Mouse (Mus musculus): ENCODE measurements around the gene Bloc1s1. TPM values are rescaled to one million over a fixed set of nuclear protein-coding genes. Genes with fewer than 3 reads are reported as not detected.
A peak's percentile ranks its signal among the peaks of the same experiment; 100 is the strongest.

The Bloc1s1 gene
- total RNA-seq, 2 experiments from 2014 or later: 187 to 198 TPM

- DNase-seq: no peak
These were observed 14.9 kb downstream of the Bloc1s1 start for GRCm38 (mm10) chr10:128908778-128909448.

- DNase-seq: no peak
These were observed 19.0 kb downstream of the Bloc1s1 start for GRCm38 (mm10) chr10:128904812-128905211.

GRCm38 (mm10) chr10:128902409-128902988 lies 21.3 kb downstream of the Bloc1s1 start:
- DNase-seq: no peak

- DNase-seq: no peak
These were observed 22.4 kb downstream of the Bloc1s1 start for GRCm38 (mm10) chr10:128901409-128901808.

GRCm38 (mm10) chr10:128900698-128901097 lies 23.1 kb downstream of the Bloc1s1 start, which contains the start of gene Cd63:
Cd63 (plus strand) TSS chr10:128900989.
- DNase-seq: no peak

- no peak for DNase-seq
These were observed 23.9 kb downstream of the Bloc1s1 start for GRCm38 (mm10) chr10:128899759-128900490.

GRCm38 (mm10) chr10:128897501-128897900 lies 26.3 kb downstream of the Bloc1s1 start:
- no peak for DNase-seq

- no peak for DNase-seq
These were observed 27.0 kb downstream of the Bloc1s1 start for GRCm38 (mm10) chr10:128896807-128897206.

- DNase-seq: peak in 1 of 2 experiments; percentile 33
These were observed 27.7 kb downstream of the Bloc1s1 start for GRCm38 (mm10) chr10:128895952-128896693.

GRCm38 (mm10) chr10:128895437-128895836 lies 28.4 kb downstream of the Bloc1s1 start:
- DNase-seq: peak; percentile 48 to 76

- no peak for DNase-seq
These were observed 31.6 kb downstream of the Bloc1s1 start for GRCm38 (mm10) chr10:128892246-128892645.

GRCm38 (mm10) chr10:128891296-128892094 lies 32.3 kb downstream of the Bloc1s1 start, which contains the start of gene Gdf11:
Gdf11 (minus strand) TSS chr10:128891718.
- DNase-seq: peak; percentile 65 to 66

- peak; percentile 12 to 35 for DNase-seq
These were observed 33.2 kb downstream of the Bloc1s1 start for GRCm38 (mm10) chr10:128890383-128891295.

GRCm38 (mm10) chr10:128889846-128890245 lies 34.0 kb downstream of the Bloc1s1 start:
- no peak for DNase-seq

- no peak for DNase-seq
These were observed 34.7 kb downstream of the Bloc1s1 start for GRCm38 (mm10) chr10:128888941-128889827.

- DNase-seq: no peak
These were observed 41.8 kb downstream of the Bloc1s1 start for GRCm38 (mm10) chr10:128882067-128882466.

- peak; percentile 59 to 69 for DNase-seq
These were observed 45.0 kb downstream of the Bloc1s1 start for GRCm38 (mm10) chr10:128878811-128879210.

GRCm38 (mm10) chr10:128878291-128878690 lies 45.5 kb downstream of the Bloc1s1 start:
- no peak for DNase-seq

- DNase-seq: no peak
These were observed 53.5 kb downstream of the Bloc1s1 start for GRCm38 (mm10) chr10:128870341-128870740.
